Mouse (Mus musculus) c-Kit-positive CD71-negative TER-119-negative erythroid progenitor cells, embryonic 14.5 days (primary cell): ENCODE results near the gene Cep152.
A peak's percentile ranks its signal among the peaks of the same experiment; 100 is the strongest.

ENCODE experiments used
- DNase-seq: peaks from one replicate; pipeline ENCODE4 v3.0.0-alpha.2; 2013; ENCODE audit warnings: low read depth

The Cep152 gene

DNA sequence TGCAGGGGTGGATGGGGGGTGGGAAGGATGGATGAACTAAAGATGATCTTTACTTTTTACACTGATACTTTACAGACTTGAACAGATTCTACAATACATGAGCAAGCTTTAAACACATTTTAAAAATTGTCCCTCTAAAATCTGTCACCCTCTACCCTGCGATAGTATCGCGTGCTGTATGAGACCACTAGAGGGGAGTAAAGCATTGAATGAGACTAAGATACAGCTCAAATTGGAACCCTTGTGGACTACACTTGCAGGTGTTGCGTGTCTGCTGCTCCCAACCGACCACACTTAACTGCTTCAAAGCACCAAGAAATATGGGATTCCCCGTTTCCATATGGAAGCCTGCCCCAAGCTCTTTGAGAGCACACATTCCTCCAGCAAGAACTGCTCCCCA, 69.1 kb downstream of the Cep152 start:
- DNase-seq = peak; percentile 3

DNA sequence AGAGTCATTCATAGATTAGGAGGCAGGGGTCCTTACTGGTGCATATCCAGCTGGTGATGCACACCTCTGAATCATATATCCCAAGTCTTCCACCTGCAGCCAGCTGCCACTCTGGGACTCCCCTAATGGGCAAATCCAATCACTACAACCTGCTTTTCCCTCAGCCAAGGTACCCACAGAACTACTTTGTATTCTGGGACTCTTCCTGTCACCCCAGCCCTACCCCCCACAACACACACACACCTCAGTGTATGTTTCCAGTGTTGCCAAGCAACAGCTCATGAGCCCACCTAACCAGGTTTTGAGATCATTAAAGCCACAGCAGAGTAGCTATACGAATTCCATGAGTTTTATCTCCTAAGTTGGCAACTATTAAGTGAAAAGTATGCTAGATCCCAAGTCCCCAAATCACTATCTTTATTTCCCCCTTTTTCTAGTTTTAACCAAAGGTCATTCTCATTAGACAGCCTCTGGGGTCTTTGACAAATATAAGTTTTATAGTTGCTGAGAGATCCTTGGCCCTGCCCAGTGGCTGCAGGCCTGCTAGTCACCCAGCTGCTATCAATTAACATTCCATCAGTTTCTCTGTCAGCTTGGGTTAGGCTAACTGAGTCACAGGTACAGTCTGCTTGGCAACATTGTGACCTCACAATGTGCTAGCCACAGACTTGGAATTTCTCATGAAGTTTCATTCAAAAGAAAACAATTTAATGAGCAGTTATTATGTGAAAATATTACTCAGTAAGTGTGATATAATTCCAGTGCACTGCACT, 75.9 kb downstream of the Cep152 start:
- DNase-seq = no peak

DNA sequence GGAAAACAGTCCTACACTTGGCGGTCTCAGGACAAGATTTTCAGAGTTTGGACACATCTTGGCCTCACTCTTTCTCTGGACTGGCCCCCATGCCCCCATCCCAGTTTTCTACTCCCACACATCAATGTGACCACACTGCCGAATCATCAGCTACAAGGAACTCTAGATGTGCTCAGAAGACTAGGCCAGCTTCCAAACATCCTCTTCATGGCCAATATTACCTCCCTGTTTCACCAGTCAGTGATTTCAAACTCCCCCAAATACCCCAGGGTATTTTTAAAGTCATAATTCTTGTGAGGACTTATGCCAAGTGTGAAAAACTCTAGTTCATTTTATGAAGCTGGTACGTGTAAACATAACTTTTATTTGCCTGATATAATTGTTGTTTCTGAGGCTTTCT, 79.9 kb downstream of the Cep152 start:
- DNase-seq = no peak

DNA sequence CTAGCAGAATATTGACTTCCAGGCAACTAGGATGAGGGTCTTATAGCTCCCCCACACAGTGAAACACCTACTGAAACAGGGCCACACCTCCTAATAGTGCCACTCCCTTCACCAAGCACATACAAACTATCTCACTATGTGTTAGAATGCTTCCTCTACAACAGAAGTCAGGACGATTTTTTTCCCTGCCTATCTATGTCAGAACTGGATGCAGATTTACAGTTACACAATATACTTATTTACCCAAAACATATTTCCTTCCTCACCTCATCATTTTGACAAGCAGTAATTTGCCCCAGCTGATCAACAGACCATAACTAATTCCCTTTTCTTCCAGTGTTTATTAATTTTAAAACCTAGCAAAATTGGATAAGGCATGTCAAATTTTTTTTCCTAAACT, 81.3 kb downstream of the Cep152 start:
- DNase-seq = no peak

DNA sequence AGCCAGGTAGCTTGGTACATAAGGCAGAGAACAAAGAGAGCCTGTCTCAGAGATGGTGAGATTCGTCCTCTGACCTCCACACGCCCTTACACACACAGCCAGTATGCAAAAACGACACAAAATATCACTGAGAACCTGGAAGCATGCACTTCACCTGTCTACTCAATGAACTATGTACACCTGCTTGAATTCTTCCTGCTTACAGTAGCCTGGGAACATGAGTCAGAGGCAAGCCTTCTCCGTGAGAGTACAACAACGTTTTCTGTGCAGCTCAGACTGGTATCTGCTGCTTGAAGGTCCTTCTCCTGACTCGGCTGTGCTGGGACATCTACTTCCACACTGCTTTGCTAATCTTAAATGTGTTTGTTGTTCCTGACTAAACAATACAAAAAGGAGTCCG, 83.5 kb downstream of the Cep152 start:
- DNase-seq = no peak

DNA sequence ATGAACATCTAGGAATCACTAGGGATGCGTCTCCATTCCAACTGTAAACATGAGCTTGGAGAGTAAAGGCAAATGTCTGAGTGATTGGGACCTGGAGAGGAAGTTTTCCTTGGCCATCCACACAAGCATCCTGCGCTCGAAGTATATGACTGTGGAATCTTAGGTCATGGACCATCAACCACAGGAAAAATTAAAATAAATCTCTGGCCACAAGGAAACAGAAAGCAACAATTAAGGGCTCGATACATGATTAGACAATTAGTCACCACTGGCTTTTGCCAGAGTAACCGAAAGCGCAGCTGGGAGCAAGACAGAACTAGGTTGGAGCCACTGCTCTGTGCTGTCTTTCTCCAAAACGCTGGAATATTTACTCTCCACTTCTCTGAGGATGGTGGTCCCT, 84.3 kb downstream of the Cep152 start:
- no peak for DNase-seq

DNA sequence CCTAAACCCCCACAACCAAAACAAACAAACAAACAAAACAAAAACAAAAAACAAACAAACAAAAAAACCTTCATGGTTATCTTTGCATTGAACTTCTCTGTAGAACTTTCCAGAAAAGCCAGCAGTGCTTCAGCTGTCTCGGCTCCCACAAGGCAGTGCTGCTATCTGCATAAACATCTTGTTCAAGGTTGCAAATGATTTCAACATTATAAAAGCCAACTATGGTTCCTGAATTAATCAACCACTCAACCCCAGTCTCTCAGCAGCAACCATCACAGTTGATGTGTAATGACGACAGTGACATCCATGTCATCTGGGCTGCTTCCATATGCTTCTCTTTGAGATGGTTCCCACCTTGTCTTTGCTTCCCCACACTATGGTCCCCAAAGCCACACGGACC, 85.3 kb downstream of the Cep152 start:
- no peak for DNase-seq

DNA sequence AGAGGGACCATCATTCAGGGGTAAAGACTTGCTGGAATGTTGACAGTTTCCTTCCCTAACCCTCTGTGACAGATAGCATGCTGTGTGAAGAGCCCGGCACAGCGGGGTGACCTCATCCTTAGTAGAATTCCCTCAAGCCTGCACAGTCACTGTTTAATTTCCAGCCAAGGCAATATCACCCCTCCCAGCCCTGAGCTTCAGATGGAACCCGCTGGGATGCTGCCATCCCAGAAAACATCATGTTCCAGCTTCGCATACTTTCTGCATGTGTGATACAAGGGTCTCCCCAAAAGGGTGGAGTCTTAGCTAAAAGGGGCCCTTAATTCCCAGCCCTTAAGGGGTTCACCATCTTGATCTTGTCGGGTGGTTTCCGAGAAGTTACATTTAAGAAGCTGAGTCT, 94.2 kb downstream of the Cep152 start:
- no peak for DNase-seq

DNA sequence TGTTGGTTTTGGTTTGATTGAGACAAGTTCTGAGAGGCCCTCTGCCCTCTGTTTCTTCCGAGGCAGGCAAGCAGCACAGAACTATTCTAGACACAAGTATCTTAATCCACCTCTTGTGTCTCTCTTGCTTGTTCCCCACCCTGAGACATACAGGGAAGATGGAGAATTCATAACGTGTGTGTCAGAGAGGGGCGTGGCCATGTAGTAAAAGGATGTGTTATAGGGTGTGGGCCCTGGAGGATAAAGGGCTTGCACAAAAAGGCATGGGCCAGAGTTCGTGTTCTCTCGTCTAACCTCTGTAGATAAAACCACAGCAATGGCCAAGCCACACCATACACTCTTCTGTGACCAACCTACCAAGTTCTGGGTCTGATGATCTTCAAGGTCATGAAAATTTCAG, 98.3 kb downstream of the Cep152 start:
- DNase-seq = no peak

DNA sequence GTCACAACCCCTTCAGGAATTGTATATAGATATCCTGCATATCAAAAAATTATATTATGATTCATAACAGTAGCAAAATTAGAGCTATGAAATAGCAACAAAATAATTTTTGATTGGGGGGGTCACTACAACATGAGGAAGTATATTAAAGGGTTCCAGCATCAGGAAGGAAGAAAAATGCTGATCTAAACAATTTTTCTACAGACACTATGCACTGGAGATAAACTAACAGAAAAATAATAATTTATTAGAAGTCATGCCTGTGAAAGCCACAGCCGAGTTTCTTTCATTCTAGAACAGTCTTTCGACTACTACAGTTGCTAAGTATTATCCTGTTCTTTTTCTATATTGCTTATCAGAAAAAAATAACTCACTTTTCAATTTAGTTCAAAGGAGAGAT, 99.4 kb downstream of the Cep152 start:
- DNase-seq = no peak

DNA sequence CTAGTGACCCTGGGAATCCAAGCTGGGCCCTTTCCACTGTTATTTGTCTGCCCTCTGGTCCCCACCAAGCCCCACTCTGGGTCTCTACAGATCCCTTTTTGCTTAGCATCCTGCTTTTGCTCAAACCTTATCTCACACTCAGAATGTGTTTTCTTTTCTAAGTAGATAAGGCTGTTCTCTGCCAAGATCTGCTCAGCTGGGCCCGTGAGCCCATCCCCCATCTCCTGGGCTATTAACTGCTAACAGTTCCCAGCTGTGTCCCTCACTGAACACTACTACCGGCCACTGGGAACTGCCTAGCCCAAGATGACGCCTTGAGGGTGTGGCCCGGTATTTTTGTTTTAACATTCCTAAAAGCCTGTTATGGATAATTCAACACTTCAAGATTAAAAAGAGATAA, 108.3 kb downstream of the Cep152 start:
- no peak for DNase-seq

DNA sequence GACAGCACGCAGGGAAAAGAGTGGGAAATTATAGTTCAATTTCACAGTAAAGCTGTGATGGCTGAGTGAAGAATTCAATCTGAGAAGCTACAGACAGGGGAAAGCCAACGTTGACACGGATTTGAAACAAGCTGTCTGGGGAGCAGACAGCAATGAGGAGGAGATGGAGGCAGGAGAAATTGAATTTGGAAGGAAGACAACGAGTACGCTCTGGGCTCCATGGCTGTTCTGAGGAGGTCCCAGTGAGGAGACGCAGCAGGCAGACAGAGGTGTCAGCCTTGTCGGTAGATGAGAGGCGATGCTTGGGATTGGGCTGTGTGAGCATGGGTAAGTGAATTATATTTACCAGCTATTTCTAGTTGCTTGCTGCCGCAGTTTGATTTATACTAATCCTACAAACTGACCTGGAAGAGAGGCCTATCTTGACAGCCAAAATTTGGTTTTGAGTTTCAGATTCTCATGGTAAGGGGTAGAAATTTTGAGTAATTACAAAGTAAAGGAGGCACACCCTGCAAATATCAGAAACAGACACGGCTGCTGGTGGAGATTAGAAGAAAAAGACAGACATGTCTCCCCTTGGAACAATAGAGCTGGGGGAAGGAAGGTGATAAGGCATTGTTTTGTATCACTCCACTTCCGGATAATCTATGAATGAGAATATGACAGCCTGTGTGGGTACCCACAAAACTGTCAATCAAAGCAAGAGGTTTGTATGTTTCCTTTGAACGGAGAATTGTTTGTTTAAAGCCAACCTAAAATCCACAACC, 109.4 kb downstream of the Cep152 start:
- DNase-seq = no peak

DNA sequence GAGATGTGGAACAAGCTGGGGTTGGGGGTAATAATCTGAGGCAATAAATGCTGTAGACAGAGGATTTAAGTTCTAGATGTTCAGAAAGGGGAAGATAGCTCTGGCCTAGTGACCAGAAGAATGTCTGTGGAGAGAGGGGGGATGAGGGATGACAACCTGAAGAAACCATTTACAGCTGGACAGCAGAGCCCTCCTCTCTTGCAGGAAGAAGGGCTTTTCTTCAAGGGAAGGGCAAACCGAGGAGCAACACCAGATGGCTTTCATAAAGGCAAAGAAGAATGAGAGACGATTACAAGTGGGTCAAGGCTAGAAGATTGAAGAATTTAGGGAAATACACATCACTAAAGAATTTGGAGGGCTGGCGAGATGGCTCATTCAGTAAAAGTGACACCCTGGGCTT, 110.5 kb downstream of the Cep152 start:
- DNase-seq = no peak
